Mouse (Mus musculus): ENCODE results near the gene St3gal6. TPM values are rescaled to one million over a fixed set of nuclear protein-coding genes. Genes with fewer than 3 reads are reported as not detected.

The St3gal6 gene
- polyA plus RNA-seq, 1 experiment from 2014 or later = 0.86 TPM

- no peaks in the 10 kb centered on the region for H3K36me3 ChIP-seq (ENCODE audit: inconsistent target)
- 87% methylated on average over 3 of the region's 3 CpGs for WGBS (ENCODE audit: missing documents)
- no peak overlapping the region for H3K4me3 ChIP-seq (ENCODE audit: inconsistent target)
- no peak overlapping the region for H3K27ac ChIP-seq
- no peaks in the 10 kb centered on the region for H3K79me2 ChIP-seq (ENCODE audit: inconsistent target)
Observed at GRCm38 (mm10) chr16:58532511-58532910, 8.5 kb upstream of the St3gal6 start.

GRCm38 (mm10) chr16:58527817-58528216, 3.8 kb upstream of the St3gal6 start:
- 90% methylated on average over 5 of the region's 5 CpGs for WGBS (ENCODE audit: missing documents)
- Histone ChIP-seq H3K4me3 (ENCODE audit: inconsistent target) (no peak overlapping the region), H3K79me2 (ENCODE audit: inconsistent target) (no peaks in the 10 kb centered on the region), H3K36me3 (ENCODE audit: inconsistent target) (no peaks in the 10 kb centered on the region), H3K27ac (no peak overlapping the region)

DNA sequence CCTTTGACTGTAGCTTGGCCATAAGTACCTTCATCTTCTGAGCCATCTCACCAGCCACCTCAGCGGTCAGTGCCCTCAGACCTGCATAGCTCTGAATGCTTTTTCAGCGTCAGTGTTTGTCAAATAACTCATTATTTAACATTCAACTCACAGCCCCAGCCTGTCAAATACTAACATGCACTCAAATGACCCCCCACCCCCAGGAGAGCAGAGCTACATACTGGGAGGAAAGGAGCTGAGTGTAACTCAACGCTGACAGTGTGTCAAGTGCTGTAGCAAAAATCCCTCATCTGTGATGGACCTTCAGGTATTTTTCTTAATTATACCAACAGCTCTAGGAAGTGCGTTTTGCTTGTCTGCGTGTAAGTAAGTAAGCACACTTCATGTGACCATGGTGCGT, 2.7 kb upstream of the St3gal6 start:
- Histone ChIP-seq H3K4me3 (ENCODE audit: inconsistent target) (no peak overlapping the region), H3K36me3 (ENCODE audit: inconsistent target) (no peaks in the 10 kb centered on the region), H3K27ac (no peak overlapping the region), H3K79me2 (ENCODE audit: inconsistent target) (no peaks in the 10 kb centered on the region)
- WGBS (ENCODE audit: missing documents) = 95% methylated on average over 6 of the region's 6 CpGs

DNA sequence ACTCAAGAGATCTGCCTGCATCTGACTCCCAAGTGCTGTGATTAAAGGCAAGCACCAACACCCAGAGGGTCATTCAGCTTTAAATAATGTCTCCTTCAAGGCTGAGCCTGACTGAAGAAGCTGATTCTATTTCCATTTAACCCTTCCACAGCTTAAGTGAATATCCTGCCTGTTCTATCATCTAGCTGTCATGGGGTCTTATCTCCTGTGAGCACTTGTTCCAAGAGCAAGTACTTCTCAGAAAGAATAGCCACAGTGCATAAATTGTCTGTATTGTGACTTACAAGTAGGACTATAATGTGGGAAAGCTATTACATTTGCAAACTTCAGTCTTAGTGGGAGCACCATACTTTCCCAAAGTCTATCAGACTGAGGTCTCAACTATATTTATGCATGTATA, 1.8 kb upstream of the St3gal6 start:
- no peaks in the 10 kb centered on the region for H3K36me3 ChIP-seq (ENCODE audit: inconsistent target)
- no peak overlapping the region for H3K27ac ChIP-seq
- no peaks in the 10 kb centered on the region for H3K79me2 ChIP-seq (ENCODE audit: inconsistent target)
- H3K4me3 ChIP-seq (ENCODE audit: inconsistent target) = no peak overlapping the region

GRCm38 (mm10) chr16:58523044-58523859, 791 bp downstream of the St3gal6 start:
- Histone ChIP-seq H3K36me3 (ENCODE audit: inconsistent target) (no peaks in the 10 kb centered on the region), H3K4me3 (ENCODE audit: inconsistent target) (no peak overlapping the region; the same call in 1 of the 2 replicates), H3K79me2 (ENCODE audit: inconsistent target) (no peaks in the 10 kb centered on the region), H3K27ac (no peak overlapping the region)
- 2% methylated on average over 58 of the region's 58 CpGs for WGBS (ENCODE audit: missing documents)

DNA sequence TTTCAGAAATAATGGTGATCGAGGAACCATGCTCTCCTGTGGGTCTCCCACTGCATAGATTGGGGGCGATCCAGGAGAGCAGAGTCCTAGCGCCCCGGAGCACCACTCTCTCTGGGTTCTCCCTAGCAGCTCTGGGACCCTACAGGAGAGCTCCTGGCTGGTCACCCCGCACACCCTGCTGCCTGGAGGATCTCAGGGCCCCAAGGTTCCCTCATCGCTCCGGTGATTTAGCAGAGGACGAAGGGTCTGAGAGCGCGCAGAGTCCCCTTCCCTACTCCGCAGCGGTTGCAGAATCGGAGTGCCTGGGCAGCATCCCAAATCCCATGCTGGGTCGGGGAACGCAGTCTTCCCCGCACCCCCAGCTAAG, 1.4 kb downstream of the St3gal6 start:
- no peaks in the 10 kb centered on the region for H3K79me2 ChIP-seq (ENCODE audit: inconsistent target)
- H3K36me3 ChIP-seq (ENCODE audit: inconsistent target) = no peaks in the 10 kb centered on the region
- no peak overlapping the region for H3K27ac ChIP-seq
- no peak overlapping the region; the same call in 1 of the 2 replicates for H3K4me3 ChIP-seq (ENCODE audit: inconsistent target)
- under 1% methylated on average over 16 of the region's 16 CpGs for WGBS (ENCODE audit: missing documents)

DNA sequence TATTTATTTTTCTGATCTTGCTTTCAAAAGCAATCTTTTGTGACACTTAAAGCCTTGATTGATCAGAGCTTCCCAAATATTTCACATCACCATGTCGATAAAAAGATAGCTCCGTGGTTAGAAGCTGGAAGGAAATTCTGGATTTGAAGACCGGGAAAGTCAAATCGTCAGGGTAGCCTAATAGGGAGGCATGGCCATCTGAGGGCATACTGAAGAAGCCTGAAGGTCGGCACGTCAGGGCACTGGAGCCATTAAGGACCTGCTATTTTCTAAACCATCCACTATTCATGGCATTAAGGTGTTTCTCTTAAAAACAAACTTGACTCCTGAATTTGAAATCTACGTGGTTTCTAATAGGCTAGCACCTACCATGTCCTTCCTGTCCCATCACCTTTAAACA, 2.1 kb downstream of the St3gal6 start:
- Histone ChIP-seq H3K79me2 (ENCODE audit: inconsistent target) (no peaks in the 10 kb centered on the region), H3K27ac (no peak overlapping the region), H3K4me3 (ENCODE audit: inconsistent target) (no peak overlapping the region), H3K36me3 (ENCODE audit: inconsistent target) (no peaks in the 10 kb centered on the region)
- WGBS (ENCODE audit: missing documents) = 28% methylated on average over 7 of the region's 7 CpGs

- Histone ChIP-seq H3K79me2 (ENCODE audit: inconsistent target) (no peaks in the 10 kb centered on the region), H3K36me3 (ENCODE audit: inconsistent target) (no peaks in the 10 kb centered on the region), H3K4me3 (ENCODE audit: inconsistent target) (no peak overlapping the region), H3K27ac (no peak overlapping the region)
- WGBS (ENCODE audit: missing documents) = 72% methylated on average over 4 of the region's 4 CpGs
Observed at GRCm38 (mm10) chr16:58521182-58521581, 2.9 kb downstream of the St3gal6 start.

DNA sequence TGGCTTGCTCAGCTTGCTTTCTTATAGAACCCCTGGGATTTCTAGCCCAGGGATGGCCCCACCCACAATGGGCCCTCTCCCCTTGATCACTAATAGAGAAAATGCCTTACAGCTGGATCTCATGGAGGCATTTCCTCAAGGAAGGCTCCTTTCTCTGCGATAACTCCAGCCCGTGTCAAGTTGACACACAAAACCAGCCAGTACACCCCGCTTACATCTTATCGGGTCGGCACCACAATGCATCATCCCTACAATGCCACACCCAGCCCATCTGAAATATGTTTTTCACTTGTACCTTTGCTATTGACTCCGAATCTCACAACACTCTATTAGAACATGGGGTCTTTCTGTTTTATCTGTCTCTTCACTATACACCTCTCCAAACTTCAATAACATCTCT, 3.6 kb downstream of the St3gal6 start:
- Histone ChIP-seq H3K36me3 (ENCODE audit: inconsistent target) (no peaks in the 10 kb centered on the region), H3K27ac (no peak overlapping the region), H3K79me2 (ENCODE audit: inconsistent target) (no peaks in the 10 kb centered on the region), H3K4me3 (ENCODE audit: inconsistent target) (no peak overlapping the region)
- 100% methylated on average over 6 of the region's 6 CpGs for WGBS (ENCODE audit: missing documents)

GRCm38 (mm10) chr16:58519650-58520073, 4.4 kb downstream of the St3gal6 start:
- Histone ChIP-seq H3K79me2 (ENCODE audit: inconsistent target) (no peaks in the 10 kb centered on the region), H3K27ac (no peak overlapping the region), H3K36me3 (ENCODE audit: inconsistent target) (no peaks in the 10 kb centered on the region), H3K4me3 (ENCODE audit: inconsistent target) (no peak overlapping the region)
- 97% methylated on average over 11 of the region's 11 CpGs for WGBS (ENCODE audit: missing documents)

DNA sequence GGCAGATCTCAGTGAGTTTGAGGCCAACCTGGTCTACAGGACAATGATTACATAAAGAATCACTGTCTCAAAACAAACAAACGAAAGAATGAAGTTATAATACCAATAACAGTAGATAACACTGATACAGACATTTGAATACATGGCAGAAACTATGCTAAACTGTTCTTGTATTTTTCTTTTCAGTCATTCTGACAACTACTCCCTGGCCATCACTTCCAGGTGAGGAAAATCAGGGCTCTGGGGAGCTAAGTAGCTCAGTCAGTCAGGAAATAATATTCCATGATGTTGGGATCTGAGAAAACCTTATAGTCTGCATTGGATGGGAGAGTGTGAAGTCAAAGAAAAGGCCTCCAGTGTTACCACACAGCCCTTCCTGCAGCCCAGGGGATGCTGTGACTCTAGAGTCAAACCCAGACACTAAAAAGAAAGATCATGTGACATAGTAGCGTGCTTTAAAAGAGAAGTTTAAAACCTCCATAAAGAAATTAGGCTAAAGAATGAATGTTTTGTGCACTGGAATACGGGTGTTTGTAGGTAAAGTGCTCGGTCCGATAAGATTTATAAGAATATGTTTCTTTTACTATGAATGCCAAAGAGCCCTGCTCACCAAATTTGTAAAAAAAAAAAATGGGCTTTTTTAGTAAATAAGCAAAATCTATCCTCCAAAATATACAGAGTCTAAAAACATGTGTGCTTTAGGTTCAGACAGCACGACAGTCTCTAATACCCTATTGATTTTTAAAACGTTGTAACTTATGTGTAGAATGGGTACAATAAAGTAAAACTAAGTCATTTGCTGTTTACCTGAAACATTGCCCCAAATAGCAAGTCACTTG, 6.9 kb downstream of the St3gal6 start:
- H3K27ac ChIP-seq = no peak overlapping the region
- no peaks in the 10 kb centered on the region for H3K36me3 ChIP-seq (ENCODE audit: inconsistent target)
- H3K79me2 ChIP-seq (ENCODE audit: inconsistent target) = no peaks in the 10 kb centered on the region
- 91% methylated on average over 7 of the region's 7 CpGs for WGBS (ENCODE audit: missing documents)
- no peak overlapping the region for H3K4me3 ChIP-seq (ENCODE audit: inconsistent target)

- no peak overlapping the region for H3K27ac ChIP-seq
- no peak overlapping the region for H3K4me3 ChIP-seq (ENCODE audit: inconsistent target)
- H3K79me2 ChIP-seq (ENCODE audit: inconsistent target) = no peaks in the 10 kb centered on the region
- 90% methylated on average over 1 of the region's 2 CpGs for WGBS (ENCODE audit: missing documents)
- H3K36me3 ChIP-seq (ENCODE audit: inconsistent target) = no peaks in the 10 kb centered on the region
Observed at GRCm38 (mm10) chr16:58516161-58516560, 7.9 kb downstream of the St3gal6 start.

DNA sequence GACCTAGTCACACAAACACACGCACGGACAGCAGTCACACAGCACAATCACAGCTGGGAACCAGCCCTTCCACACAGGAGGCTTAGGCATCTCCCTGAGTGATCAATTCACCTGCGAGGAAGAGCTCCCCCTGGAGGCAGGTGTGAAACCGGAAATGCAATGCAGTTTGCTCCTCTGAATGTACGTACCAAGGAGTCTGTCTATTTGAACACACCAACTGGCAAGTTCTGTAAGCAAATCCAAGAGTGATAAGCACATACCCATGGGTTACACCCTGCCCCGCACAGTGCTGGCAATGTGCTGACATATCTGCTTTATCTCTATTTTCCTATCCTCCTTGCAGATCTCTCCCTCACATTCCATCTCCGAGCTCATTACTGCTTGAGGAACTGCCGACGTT, 9.5 kb downstream of the St3gal6 start:
- no peaks in the 10 kb centered on the region for H3K36me3 ChIP-seq (ENCODE audit: inconsistent target)
- no peak overlapping the region for H3K27ac ChIP-seq
- no peak overlapping the region for H3K4me3 ChIP-seq (ENCODE audit: inconsistent target)
- no peaks in the 10 kb centered on the region for H3K79me2 ChIP-seq (ENCODE audit: inconsistent target)
- 85% methylated on average over 9 of the region's 9 CpGs for WGBS (ENCODE audit: missing documents)

DNA sequence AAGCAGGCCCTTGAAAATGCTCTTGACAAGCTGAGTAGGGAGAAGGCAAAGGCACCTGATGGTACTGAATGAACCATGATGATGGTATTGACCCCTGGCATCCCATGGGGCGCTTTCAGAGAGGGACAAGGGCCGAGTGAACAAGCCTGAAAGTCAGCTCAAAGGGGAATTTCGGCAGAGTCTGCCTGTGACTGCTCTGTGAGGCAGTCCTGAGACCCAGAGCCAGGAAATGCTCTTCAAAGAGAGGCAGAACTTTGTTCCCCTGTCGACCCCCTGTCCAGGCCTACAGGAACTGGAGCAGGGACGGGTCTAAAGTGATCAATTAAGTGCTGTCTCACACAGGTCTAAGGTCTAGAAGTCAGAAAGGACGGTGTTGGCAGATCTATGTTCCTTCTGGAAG, 10.3 kb downstream of the St3gal6 start:
- Histone ChIP-seq H3K4me3 (ENCODE audit: inconsistent target) (no peak overlapping the region), H3K36me3 (ENCODE audit: inconsistent target) (no peaks in the 10 kb centered on the region), H3K27ac (no peak overlapping the region), H3K79me2 (ENCODE audit: inconsistent target) (no peaks in the 10 kb centered on the region)
- WGBS (ENCODE audit: missing documents) = 66% methylated on average over 6 of the region's 6 CpGs

DNA sequence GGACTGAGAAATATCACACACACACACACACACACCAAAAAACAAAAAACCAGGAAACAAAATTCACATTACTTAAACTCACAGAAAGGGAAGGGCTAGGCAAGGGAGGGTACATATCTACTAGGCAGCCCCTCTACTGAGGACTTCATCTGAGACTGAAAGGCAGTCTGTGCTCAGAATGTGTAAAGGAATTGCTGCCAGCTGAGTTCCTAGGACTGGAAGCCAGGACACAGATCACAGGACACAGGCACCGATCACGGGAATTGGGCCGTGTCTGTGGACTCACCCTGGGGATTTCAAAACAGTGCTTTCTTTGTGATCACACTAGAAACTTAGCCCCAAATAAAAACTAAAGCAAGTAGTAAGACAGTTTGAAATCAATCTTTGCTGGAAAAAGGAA, 11.2 kb downstream of the St3gal6 start:
- Histone ChIP-seq H3K27ac (no peak overlapping the region), H3K4me3 (ENCODE audit: inconsistent target) (no peak overlapping the region), H3K36me3 (ENCODE audit: inconsistent target) (no peaks in the 10 kb centered on the region), H3K79me2 (ENCODE audit: inconsistent target) (no peaks in the 10 kb centered on the region)
- 100% methylated on average over 3 of the region's 3 CpGs for WGBS (ENCODE audit: missing documents)

Data from macrophage (primary cell).